Mouse (Mus musculus) liver, embryonic 14.5 days (tissue): ENCODE data around the gene Slc38a10.

Source experiments
- CTCF ChIP-seq: IDR thresholded peaks from 2 replicates; pipeline ENCODE4 v1.5.1; 2016; ENCODE audit warnings: antibody characterized with exemption, low read depth, control low read depth
- EP300 ChIP-seq: IDR thresholded peaks from 2 replicates; pipeline ENCODE4 v1.6.1; 2016; ENCODE audit warnings: antibody characterized with exemption, low read depth

GRCm38 (mm10) chr11:120160478-120160877, 9.3 kb upstream of the Slc38a10 start:
- TF ChIP-seq CTCF (peak; percentile 74), EP300 (no peak)
